Mouse (Mus musculus) thymus, adult 2 months (tissue): ENCODE measurements around the gene Trafd1.

ENCODE experiments used
- CTCF ChIP-seq: fragments of 200-500 bp; IDR thresholded peaks from 2 replicates; pipeline ENCODE4 v1.5.1; 2012; ENCODE audit warnings: mild to moderate bottlenecking, control low read depth, low read length, moderate library complexity, borderline replicate concordance; ENCODE audit not compliant: control insufficient read depth, poor library complexity, insufficient read depth; ENCODE audit errors: extremely low read depth
- POLR2A ChIP-seq: fragments of 200-500 bp; IDR thresholded peaks from 2 replicates; pipeline ENCODE4 v1.6.1; 2012; ENCODE audit warnings: mild to moderate bottlenecking, low read length, control low read depth, moderate library complexity; ENCODE audit not compliant: control insufficient read depth, poor library complexity, insufficient read depth; ENCODE audit errors: extremely low read depth

- TF ChIP-seq CTCF (no peak), POLR2A (no peak)
Measured at GRCm38 (mm10) chr5:121334454-121334853, 51.0 kb downstream of the Trafd1 start.
